9 mouse cellular contexts compared by ENCODE assay signal in genomic region chr16:38400311-38400960, GRCm38 (mm10). TPM values are rescaled to one million over a fixed set of nuclear protein-coding genes. Genes with fewer than 3 reads are reported as not detected.
DNase-seq lines count a peak whose midpoint lies in the region; ATAC-seq lines count a peak whose summit lies in the region.
"Had no signal": no experiment of that assay in that cellular context is flagged by ENCODE, and none has a peak within 500 bp of the region (broad histone marks: within the 10 kb centered on the region; RNA-seq: fewer than 3 reads in every experiment).

No protein-coding gene starts in this region.

- H3K27me3 ChIP-seq in limb, embryonic 15.5 days, result no peaks in the 10 kb centered on the region

- H3K27ac ChIP-seq in limb, embryonic 15.5 days, result peak overlapping the region; percentile 5

- no peaks in the 10 kb centered on the region for H3K36me3 ChIP-seq in limb, embryonic 15.5 days

- peaks cover 22% of the 10 kb centered on the region for H3K4me1 ChIP-seq in limb, embryonic 15.5 days

- no peak overlapping the region for H3K9ac ChIP-seq in limb, embryonic 15.5 days

- peak; percentile 31 for DNase-seq in adrenal gland, postnatal 14 days
- no peak for DNase-seq in adrenal gland, postnatal 25 days
- peak; percentile 13 for DNase-seq in retina, embryonic 14.5 days (ENCODE audit: low spot score)
- no peak for DNase-seq in retina, postnatal 1 day

- WGBS in limb, embryonic 15.5 days, result 78% methylated on average over 9 of the region's 9 CpGs

- no peak for ATAC-seq in limb, embryonic 15.5 days (ENCODE audit: insufficient number of reproducible peaks, low FRiP score, low TSS enrichment, low read depth)
- no peak for ATAC-seq in CD4-positive, CD25-positive, alpha-beta regulatory T cell, adult 4 months
- ATAC-seq in megakaryocyte progenitor cell, adult 5-6 weeks (replicated peaks; ENCODE audit: poor library complexity), result no peak
- no peak for ATAC-seq in inflammation-experienced regulatory T-cells, adult 6 months

- H3K4me3 ChIP-seq in limb, embryonic 15.5 days, result peak overlapping the region; percentile 19

- H3K9me3 ChIP-seq in limb, embryonic 15.5 days, result no peaks in the 10 kb centered on the region

- peak overlapping the region; percentile 39 for H3K4me2 ChIP-seq in limb, embryonic 15.5 days

RNA-seq across cellular contexts. Expression of gene Pla1a, which starts 32.5 kb away (rescaled TPM):
- 21.4 and 27.2 TPM in 2 replicates for total RNA-seq in adrenal gland, postnatal 14 days (2021)
- total RNA-seq in adrenal gland, postnatal 25 days (2021), result 30.8 and 37.4 TPM in 2 replicates
- 0.67 and 0.93 TPM in 2 replicates for polyA plus RNA-seq in limb, embryonic 15.5 days (2015; fragmentation: Nextera tagmentation; extraction: Ambion mirVana)
- polyA plus RNA-seq in CD4-positive, CD25-positive, alpha-beta regulatory T cell, adult 4 months (2017; shearing (Covaris generic)), result under 1 TPM in 1 of 2 experiments, not detected in 1; 0.30 TPM
- not detected in 2 replicates for total RNA-seq in megakaryocyte progenitor cell, adult 5-6 weeks (2015)
- not detected in 2 replicates for total RNA-seq in megakaryocyte progenitor cell, adult 5-6 weeks (2017)
- under 1 TPM in 1 of 3 experiments, not detected in 2; 0.30 TPM for polyA plus RNA-seq in inflammation-experienced regulatory T-cells, adult 6 months (2017; shearing (Covaris generic))
- total RNA-seq: hematopoietic stem cell, adult 5-6 weeks had no signal

RNA-seq across cellular contexts. Expression of gene Popdc2, which starts 38.4 kb away (rescaled TPM):
- total RNA-seq in adrenal gland, postnatal 14 days (2021), result 4.7 and 4.9 TPM in 2 replicates
- total RNA-seq in adrenal gland, postnatal 25 days (2021), result 1.5 TPM in 2 replicates
- 3.2 and 8.5 TPM in 2 replicates for polyA plus RNA-seq in limb, embryonic 15.5 days (2015; fragmentation: Nextera tagmentation; extraction: Ambion mirVana)
- 1 to 10 TPM; 2.3 to 6.2 TPM for polyA plus RNA-seq in CD4-positive, CD25-positive, alpha-beta regulatory T cell, adult 4 months (2017; shearing (Covaris generic))
- 0.27 and 0.62 TPM in 2 replicates for total RNA-seq in megakaryocyte progenitor cell, adult 5-6 weeks (2015)
- total RNA-seq in megakaryocyte progenitor cell, adult 5-6 weeks (2017), result not detected in 2 replicates
- 10 to 100 TPM in 1 of 3 experiments, 1 to 10 TPM in 1, under 1 TPM in 1; 0.95 to 10.3 (median 2.3) TPM for polyA plus RNA-seq in inflammation-experienced regulatory T-cells, adult 6 months (2017; shearing (Covaris generic))

RNA-seq across cellular contexts. Expression of gene Adprh, which starts 52.1 kb away (rescaled TPM):
- total RNA-seq in adrenal gland, postnatal 14 days (2021), result 41.2 and 42.2 TPM in 2 replicates
- total RNA-seq in adrenal gland, postnatal 25 days (2021), result 44.3 and 52.0 TPM in 2 replicates
- 106 TPM in 2 replicates for polyA plus RNA-seq in limb, embryonic 15.5 days (2015; fragmentation: Nextera tagmentation; extraction: Ambion mirVana)
- 10 to 100 TPM; 73.1 to 92.7 TPM for polyA plus RNA-seq in CD4-positive, CD25-positive, alpha-beta regulatory T cell, adult 4 months (2017; shearing (Covaris generic))
- 22.9 and 23.5 TPM in 2 replicates for total RNA-seq in megakaryocyte progenitor cell, adult 5-6 weeks (2015)
- 14.9 and 16.0 TPM in 2 replicates for total RNA-seq in megakaryocyte progenitor cell, adult 5-6 weeks (2017)
- 10 to 100 TPM; 43.1 to 93.7 (median 71.8) TPM for polyA plus RNA-seq in inflammation-experienced regulatory T-cells, adult 6 months (2017; shearing (Covaris generic))

RNA-seq across cellular contexts. Expression of gene Gm21987, which starts 53.6 kb away (rescaled TPM):
- not detected in 2 replicates for total RNA-seq in adrenal gland, postnatal 14 days (2021)
- total RNA-seq in adrenal gland, postnatal 25 days (2021), result not detected in 2 replicates
- polyA plus RNA-seq in limb, embryonic 15.5 days (2015; fragmentation: Nextera tagmentation; extraction: Ambion mirVana), result 0.55 TPM in 1 of 2 replicates, not detected in the other
- not detected for polyA plus RNA-seq in CD4-positive, CD25-positive, alpha-beta regulatory T cell, adult 4 months (2017; shearing (Covaris generic))
- not detected in 2 replicates for total RNA-seq in megakaryocyte progenitor cell, adult 5-6 weeks (2015)
- total RNA-seq in megakaryocyte progenitor cell, adult 5-6 weeks (2017), result not detected in 2 replicates
- not detected for polyA plus RNA-seq in inflammation-experienced regulatory T-cells, adult 6 months (2017; shearing (Covaris generic))
- total RNA-seq: hematopoietic stem cell, adult 5-6 weeks had no signal

RNA-seq across cellular contexts. Expression of gene Cox17, which starts 53.6 kb away (rescaled TPM):
- 474 and 521 TPM in 2 replicates for total RNA-seq in adrenal gland, postnatal 14 days (2021)
- total RNA-seq in adrenal gland, postnatal 25 days (2021), result 271 and 273 TPM in 2 replicates
- 104 and 121 TPM in 2 replicates for polyA plus RNA-seq in limb, embryonic 15.5 days (2015; fragmentation: Nextera tagmentation; extraction: Ambion mirVana)
- polyA plus RNA-seq in CD4-positive, CD25-positive, alpha-beta regulatory T cell, adult 4 months (2017; shearing (Covaris generic)), result 100 to 1,000 TPM; 203 to 275 TPM
- 95.3 and 110 TPM in 2 replicates for total RNA-seq in megakaryocyte progenitor cell, adult 5-6 weeks (2015)
- 294 and 340 TPM in 2 replicates for total RNA-seq in megakaryocyte progenitor cell, adult 5-6 weeks (2017)
- polyA plus RNA-seq in inflammation-experienced regulatory T-cells, adult 6 months (2017; shearing (Covaris generic)), result 100 to 1,000 TPM; 213 to 395 (median 300) TPM

Comparison
In these comparisons a context has a peak if more than half of its experiments do, and no peak if none do; other contexts are left out.
1. DNase-seq: peak in adrenal gland, postnatal 14 days (single experiment) and retina, embryonic 14.5 days (single experiment); none in adrenal gland, postnatal 25 days (single experiment) and retina, postnatal 1 day (single experiment).
2. RNA of gene Pla1a, which starts 32.5 kb away (total RNA-seq): 30.8 to 37.4 TPM in adrenal gland, postnatal 25 days and 21.4 to 27.2 TPM in adrenal gland, postnatal 14 days; not detected in megakaryocyte progenitor cell, adult 5-6 weeks; every median in the first group is over 10 times any median in the second.